Mouse (Mus musculus) forebrain, embryonic 13.5 days (tissue): ENCODE measurements around the gene Gbp2. TPM values are rescaled to one million over a fixed set of nuclear protein-coding genes. Genes with fewer than 3 reads are reported as not detected.
"Not testable (repeated sequence)": the region's sequence is repeated elsewhere in the genome, so short reads cannot be mapped to it uniquely, and the experiment has no call there.

ENCODE experiments used
- ATAC-seq: fragments of 200-750 bp; cut with Nextera tagmentation; 2 replicates; pipeline ENCODE4 v1.8.0; 2017
- H3K27ac ChIP-seq: fragments of 300-500 bp; sonication (generic); 2 replicates; pipeline ENCODE4 v1.5.1; 2015; ENCODE audit warnings: inconsistent platforms, mild to moderate bottlenecking, moderate library complexity
- H3K27me3 ChIP-seq: fragments of 300-500 bp; sonication (generic); 2 replicates; pipeline ENCODE4 v1.6.1; 2015; ENCODE audit warnings: mild to moderate bottlenecking, inconsistent platforms
- H3K36me3 ChIP-seq: fragments of 300-500 bp; sonication (generic); 2 replicates; pipeline ENCODE4 v1.6.1; 2015; ENCODE audit warnings: mild to moderate bottlenecking, inconsistent platforms; ENCODE audit not compliant: poor library complexity, severe bottlenecking
- H3K4me1 ChIP-seq: fragments of 300-500 bp; sonication (generic); 2 replicates; pipeline ENCODE4 v1.6.1; 2015; ENCODE audit warnings: inconsistent platforms
- H3K4me2 ChIP-seq: fragments of 300-500 bp; sonication (generic); 2 replicates; pipeline ENCODE4 v1.6.1; 2015; ENCODE audit warnings: inconsistent platforms, mild to moderate bottlenecking, moderate library complexity
- H3K4me3 ChIP-seq: fragments of 300-500 bp; sonication (generic); 2 replicates; pipeline ENCODE4 v1.5.1; 2015; ENCODE audit warnings: mild to moderate bottlenecking, inconsistent platforms
- H3K9ac ChIP-seq: fragments of 300-500 bp; sonication (generic); 2 replicates; pipeline ENCODE4 v1.6.1; 2015; ENCODE audit warnings: mild to moderate bottlenecking, inconsistent platforms
- H3K9me3 ChIP-seq: fragments of 300-500 bp; sonication (generic); replicated peaks from 2 replicates; pipeline ENCODE4 v1.6.1; 2016; ENCODE audit warnings: inconsistent platforms
- WGBS: fragments of 180-500 bp; shearing (Covaris S2); methylation state at CpG from one replicate; pipeline ENCODE4 v1.1.7; 2015; 5-methylcytosine and 5-hydroxymethylcytosine counted together
- microRNA-seq: library from miRNA; unstranded; fragments of <30 nt; microRNA quantifications from one replicate; pipeline ENCODE4, GENCODE M21; 2016
- polyA plus RNA-seq: library from polyadenylated mRNA; unstranded; fragments of >200 nt; fragmentation: Nextera tagmentation; extraction: Ambion mirVana; gene quantifications from 2 replicates; pipeline ENCODE4 v1.2.1, GENCODE M21; 2015

The Gbp2 gene
- polyA plus RNA-seq, 1 experiment from 2014 or later, result 0.19 TPM

GRCm38 (mm10) chr3:142619606-142620005, 796 bp upstream of the Gbp2 start:
- no peak overlapping the region for H3K9ac ChIP-seq
- H3K27ac ChIP-seq, result no peak overlapping the region
- H3K4me1 ChIP-seq, result 0 out of 2 replicates have a peak, but pooled peaks cover 4% of the 10 kb centered on the region
- no peaks in the 10 kb centered on the region for H3K27me3 ChIP-seq
- 7% methylated on average over 1 of the region's 1 CpGs for WGBS
- no peaks in the 10 kb centered on the region for H3K9me3 ChIP-seq
- ATAC-seq, result no peak
- H3K4me3 ChIP-seq, result no peak overlapping the region
- no peak overlapping the region for H3K4me2 ChIP-seq
- no peaks in the 10 kb centered on the region for H3K36me3 ChIP-seq

- Histone ChIP-seq H3K4me2 (no peak overlapping the region), H3K27me3 (no peaks in the 10 kb centered on the region), H3K27ac (no peak overlapping the region), H3K36me3 (no peaks in the 10 kb centered on the region), H3K9me3 (no peaks in the 10 kb centered on the region), H3K4me3 (no peak overlapping the region), H3K4me1 (0 out of 2 replicates have a peak, but pooled peaks cover 4% of the 10 kb centered on the region), H3K9ac (no peak overlapping the region)
- 60% methylated on average over 3 of the region's 3 CpGs for whole genome bisulfite sequencing
- ATAC-seq, result no peak
Measured at GRCm38 (mm10) chr3:142620956-142621562, 657 bp downstream of the Gbp2 start.

- no peak overlapping the region for H3K4me2 ChIP-seq
- no peak for ATAC-seq
- H3K27me3 ChIP-seq, result no peaks in the 10 kb centered on the region
- 94% methylated on average over 8 of the region's 8 CpGs for WGBS
- no peaks in the 10 kb centered on the region for H3K36me3 ChIP-seq
- H3K9me3 ChIP-seq, result no peaks in the 10 kb centered on the region
- H3K4me3 ChIP-seq, result no peak overlapping the region
- H3K9ac ChIP-seq, result no peak overlapping the region
- no peaks in the 10 kb centered on the region for H3K4me1 ChIP-seq
- no peak overlapping the region for H3K27ac ChIP-seq
Measured at GRCm38 (mm10) chr3:142630385-142630784, 10.0 kb downstream of the Gbp2 start.

- no peaks in the 10 kb centered on the region for H3K36me3 ChIP-seq
- H3K9ac ChIP-seq, result no peak overlapping the region
- no peak overlapping the region for H3K4me3 ChIP-seq
- peak; percentile 51; the same call in 1 of the 2 replicates for ATAC-seq
- H3K9me3 ChIP-seq, result no peaks in the 10 kb centered on the region
- no peak overlapping the region for H3K27ac ChIP-seq
- H3K4me2 ChIP-seq, result peak overlapping the region; percentile 35
- H3K27me3 ChIP-seq, result no peaks in the 10 kb centered on the region
- H3K4me1 ChIP-seq, result no peaks in the 10 kb centered on the region
- WGBS, result 4% methylated on average over 9 of the region's 9 CpGs
Measured at GRCm38 (mm10) chr3:142640201-142640600, 19.8 kb downstream of the Gbp2 start.

- not testable (repeated sequence) for ATAC-seq, H3K27ac ChIP-seq, H3K4me1 ChIP-seq, H3K4me2 ChIP-seq, H3K4me3 ChIP-seq, H3K27me3 ChIP-seq, H3K9me3 ChIP-seq, H3K36me3 ChIP-seq, H3K9ac ChIP-seq
- WGBS, result 11% methylated on average over 2 of the region's 2 CpGs
Measured at GRCm38 (mm10) chr3:142645949-142646348, 25.5 kb downstream of the Gbp2 start.

GRCm38 (mm10) chr3:142647836-142648235, 27.4 kb downstream of the Gbp2 start:
- H3K27me3 ChIP-seq, H3K4me2 ChIP-seq, H3K9me3 ChIP-seq, H3K27ac ChIP-seq, H3K4me1 ChIP-seq, H3K4me3 ChIP-seq, H3K36me3 ChIP-seq, ATAC-seq, H3K9ac ChIP-seq: not testable (repeated sequence)
- 73% methylated on average over 7 of the region's 7 CpGs for WGBS

GRCm38 (mm10) chr3:142650205-142650604, 29.8 kb downstream of the Gbp2 start:
- no peak for ATAC-seq
- Histone ChIP-seq H3K27ac (no peak overlapping the region), H3K9ac (no peak overlapping the region), H3K4me1 (no peaks in the 10 kb centered on the region), H3K4me2 (no peak overlapping the region), H3K36me3 (no peaks in the 10 kb centered on the region), H3K9me3 (no peaks in the 10 kb centered on the region), H3K4me3 (no peak overlapping the region), H3K27me3 (no peaks in the 10 kb centered on the region)
- WGBS, result 36% methylated on average over 2 of the region's 2 CpGs

GRCm38 (mm10) chr3:142664723-142665122, 44.3 kb downstream of the Gbp2 start:
- WGBS, result 96% methylated on average over 8 of the region's 8 CpGs
- ATAC-seq, result no peak
- H3K4me1 ChIP-seq, result no peaks in the 10 kb centered on the region
- peaks cover 9% of the 10 kb centered on the region for H3K9me3 ChIP-seq
- no peak overlapping the region for H3K27ac ChIP-seq
- no peak overlapping the region for H3K4me2 ChIP-seq
- no peak overlapping the region for H3K9ac ChIP-seq
- H3K36me3 ChIP-seq, result no peaks in the 10 kb centered on the region
- H3K27me3 ChIP-seq, result no peaks in the 10 kb centered on the region
- H3K4me3 ChIP-seq, result no peak overlapping the region

GRCm38 (mm10) chr3:142674607-142675006, 54.2 kb downstream of the Gbp2 start:
- Histone ChIP-seq H3K4me1 (no peaks in the 10 kb centered on the region), H3K4me2 (no peak overlapping the region), H3K27me3 (no peaks in the 10 kb centered on the region), H3K9me3 (no peaks in the 10 kb centered on the region), H3K9ac (no peak overlapping the region), H3K27ac (no peak overlapping the region), H3K4me3 (no peak overlapping the region), H3K36me3 (no peaks in the 10 kb centered on the region)
- ATAC-seq, result no peak
- 77% methylated on average over 1 of the region's 1 CpGs for WGBS

Small RNA genes within 50 kb of the gene (microRNA-seq; reads per million reads assigned to microRNA genes)
- gene Mir6381, result not detected

Other genes starting within 250 kb of the Gbp2 start
- gene Pdlim5, start 224.9 kb upstream of the Gbp2 start, polyA plus RNA-seq, result 8.7 and 10.7 TPM in 2 replicates
- not detected in 2 replicates for gene Gbp5, start 126.6 kb upstream of the Gbp2 start, polyA plus RNA-seq
- 0.58 and 0.91 TPM in 2 replicates for gene Gbp7, start 90.3 kb upstream of the Gbp2 start, polyA plus RNA-seq
- 0.39 and 0.54 TPM in 2 replicates for gene Gbp3, start 60.6 kb upstream of the Gbp2 start, polyA plus RNA-seq
- not detected in 2 replicates for gene Gbp2b, start 25.8 kb upstream of the Gbp2 start, polyA plus RNA-seq
- gene Kyat3, start 80.4 kb downstream of the Gbp2 start, polyA plus RNA-seq, result 6.7 and 6.9 TPM in 2 replicates
- gene Gtf2b, start 144.4 kb downstream of the Gbp2 start, polyA plus RNA-seq, result 102 and 104 TPM in 2 replicates